Mouse (Mus musculus): ENCODE results near the gene Tbck. TPM values are rescaled to one million over a fixed set of nuclear protein-coding genes. Genes with fewer than 3 reads are reported as not detected.

The Tbck gene
- total and polyA plus RNA-seq, 2 experiments from 2014 or later, result 35.0 to 39.9 TPM

DNA sequence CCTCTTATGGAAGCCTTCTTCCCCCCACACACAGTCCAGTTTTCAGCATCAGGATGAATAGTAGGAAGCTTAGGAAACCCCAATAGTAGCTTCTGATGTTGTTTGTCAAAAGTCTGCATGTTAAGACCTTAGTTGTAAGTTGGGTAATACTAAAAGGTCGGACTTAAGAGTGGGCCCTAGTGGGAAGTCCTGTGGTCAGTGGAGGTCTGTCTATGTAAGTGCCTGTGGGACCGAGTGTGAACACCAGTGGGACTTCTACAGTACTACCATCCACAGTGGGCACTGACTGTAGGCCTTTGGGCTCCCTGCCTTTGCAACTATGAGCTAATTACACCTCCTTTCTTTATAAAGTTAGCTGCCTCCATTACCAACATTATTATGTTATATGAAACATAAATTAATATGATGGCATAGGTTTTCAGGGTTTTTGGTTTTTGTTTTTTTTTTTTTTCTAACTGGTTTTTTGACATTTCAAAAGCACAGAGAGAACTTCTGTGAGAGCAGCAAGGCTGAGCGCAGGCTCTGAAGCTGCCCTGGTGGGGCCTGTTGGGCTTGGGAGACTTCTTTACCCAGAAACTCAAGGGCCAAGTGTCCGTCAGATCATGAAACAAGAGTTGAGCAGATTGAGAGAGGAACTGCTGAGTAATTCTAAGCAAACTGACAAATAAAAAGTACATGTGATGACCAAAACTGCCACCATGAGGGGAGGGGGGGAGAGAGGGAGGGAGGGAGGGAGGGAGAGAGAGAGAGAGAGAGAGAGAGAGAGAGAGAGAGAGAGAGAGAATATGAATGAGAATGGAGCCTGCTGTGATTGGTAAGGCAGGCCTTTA is 131.8 kb downstream of the Tbck start:
- H3K4me3 ChIP-seq (ENCODE audit: low read depth, low read length), result no peak overlapping the region
- DNase-seq (no peak), ATAC-seq (no peak)
- no peaks in the 10 kb centered on the region for H3K9me3 ChIP-seq (ENCODE audit: low read length)
- no peaks in the 10 kb centered on the region for H3K4me1 ChIP-seq (ENCODE audit: insufficient read depth)
- 91% methylated on average over 4 of the region's 4 CpGs for WGBS
- H3K4me2 ChIP-seq (ENCODE audit: low read depth), result no peak overlapping the region
- no peak for TF ChIP-seq CTCF (IDR thresholded peaks at IDR 0.05; ENCODE audit: low read depth)
- no peak overlapping the region for H3K27ac ChIP-seq (ENCODE audit: low read depth, low read length)
- H3K9ac ChIP-seq, result no peak overlapping the region
- H3K36me3 ChIP-seq (ENCODE audit: insufficient read depth), result no peaks in the 10 kb centered on the region
- no peaks in the 10 kb centered on the region for H3K27me3 ChIP-seq (ENCODE audit: insufficient read depth, low read length)

GRCm38 (mm10) chr3:132819408-132819807 is 135.5 kb downstream of the Tbck start:
- WGBS, result 87% methylated on average over 2 of the region's 2 CpGs
- ATAC-seq (no peak), DNase-seq (no peak)
- H3K9ac ChIP-seq, result no peak overlapping the region
- H3K27ac ChIP-seq (ENCODE audit: low read depth, low read length), result no peak overlapping the region
- no peaks in the 10 kb centered on the region for H3K9me3 ChIP-seq (ENCODE audit: low read length)
- H3K4me2 ChIP-seq (ENCODE audit: low read depth), result no peak overlapping the region
- no peaks in the 10 kb centered on the region for H3K36me3 ChIP-seq (ENCODE audit: insufficient read depth)
- H3K4me3 ChIP-seq (ENCODE audit: low read depth, low read length), result no peak overlapping the region
- no peak for TF ChIP-seq CTCF (IDR thresholded peaks at IDR 0.05; ENCODE audit: low read depth)
- no peaks in the 10 kb centered on the region for H3K4me1 ChIP-seq (ENCODE audit: insufficient read depth)
- no peaks in the 10 kb centered on the region for H3K27me3 ChIP-seq (ENCODE audit: insufficient read depth, low read length)

- H3K27ac ChIP-seq (ENCODE audit: low read depth, low read length), result no peak overlapping the region
- H3K27me3 ChIP-seq (ENCODE audit: insufficient read depth, low read length), result no peaks in the 10 kb centered on the region
- ATAC-seq, result no peak
- no peak overlapping the region for H3K9ac ChIP-seq
- no peaks in the 10 kb centered on the region for H3K9me3 ChIP-seq (ENCODE audit: low read length)
- H3K36me3 ChIP-seq (ENCODE audit: insufficient read depth), result peaks cover 6% of the 10 kb centered on the region; the same call in 1 of the 2 replicates
- no peak for DNase-seq
- no peak overlapping the region for H3K4me3 ChIP-seq (ENCODE audit: low read depth, low read length)
- no peak overlapping the region for H3K4me2 ChIP-seq (ENCODE audit: low read depth)
- TF ChIP-seq CTCF (IDR thresholded peaks at IDR 0.05; ENCODE audit: low read depth), result no peak
- 90% methylated on average over 16 of the region's 16 CpGs for WGBS
- H3K4me1 ChIP-seq (ENCODE audit: insufficient read depth), result no peaks in the 10 kb centered on the region
Measured at GRCm38 (mm10) chr3:132831179-132831873, 147.4 kb downstream of the Tbck start.

- DNase-seq (no peak), ATAC-seq (no peak)
- 84% methylated on average over 6 of the region's 6 CpGs for WGBS
- H3K4me3 ChIP-seq (ENCODE audit: low read depth, low read length), result no peak overlapping the region
- H3K4me2 ChIP-seq (ENCODE audit: low read depth), result no peak overlapping the region
- TF ChIP-seq CTCF (IDR thresholded peaks at IDR 0.05; ENCODE audit: low read depth), result no peak
- no peak overlapping the region for H3K27ac ChIP-seq (ENCODE audit: low read depth, low read length)
- no peaks in the 10 kb centered on the region for H3K9me3 ChIP-seq (ENCODE audit: low read length)
- H3K4me1 ChIP-seq (ENCODE audit: insufficient read depth), result no peaks in the 10 kb centered on the region
- peaks cover 33% of the 10 kb centered on the region for H3K36me3 ChIP-seq (ENCODE audit: insufficient read depth)
- no peaks in the 10 kb centered on the region for H3K27me3 ChIP-seq (ENCODE audit: insufficient read depth, low read length)
- H3K9ac ChIP-seq, result no peak overlapping the region
Measured at GRCm38 (mm10) chr3:132835118-132835794, 151.3 kb downstream of the Tbck start.

GRCm38 (mm10) chr3:132837134-132837533 is 153.2 kb downstream of the Tbck start:
- DNase-seq (no peak), ATAC-seq (no peak)
- WGBS, result 89% methylated on average over 4 of the region's 4 CpGs
- H3K4me2 ChIP-seq (ENCODE audit: low read depth), result no peak overlapping the region
- H3K4me1 ChIP-seq (ENCODE audit: insufficient read depth), result no peaks in the 10 kb centered on the region
- no peak overlapping the region for H3K4me3 ChIP-seq (ENCODE audit: low read depth, low read length)
- no peaks in the 10 kb centered on the region for H3K27me3 ChIP-seq (ENCODE audit: insufficient read depth, low read length)
- no peak overlapping the region for H3K27ac ChIP-seq (ENCODE audit: low read depth, low read length)
- H3K9me3 ChIP-seq (ENCODE audit: low read length), result no peaks in the 10 kb centered on the region
- peaks cover 40% of the 10 kb centered on the region for H3K36me3 ChIP-seq (ENCODE audit: insufficient read depth)
- H3K9ac ChIP-seq, result no peak overlapping the region
- TF ChIP-seq CTCF (IDR thresholded peaks at IDR 0.05; ENCODE audit: low read depth), result no peak

DNA sequence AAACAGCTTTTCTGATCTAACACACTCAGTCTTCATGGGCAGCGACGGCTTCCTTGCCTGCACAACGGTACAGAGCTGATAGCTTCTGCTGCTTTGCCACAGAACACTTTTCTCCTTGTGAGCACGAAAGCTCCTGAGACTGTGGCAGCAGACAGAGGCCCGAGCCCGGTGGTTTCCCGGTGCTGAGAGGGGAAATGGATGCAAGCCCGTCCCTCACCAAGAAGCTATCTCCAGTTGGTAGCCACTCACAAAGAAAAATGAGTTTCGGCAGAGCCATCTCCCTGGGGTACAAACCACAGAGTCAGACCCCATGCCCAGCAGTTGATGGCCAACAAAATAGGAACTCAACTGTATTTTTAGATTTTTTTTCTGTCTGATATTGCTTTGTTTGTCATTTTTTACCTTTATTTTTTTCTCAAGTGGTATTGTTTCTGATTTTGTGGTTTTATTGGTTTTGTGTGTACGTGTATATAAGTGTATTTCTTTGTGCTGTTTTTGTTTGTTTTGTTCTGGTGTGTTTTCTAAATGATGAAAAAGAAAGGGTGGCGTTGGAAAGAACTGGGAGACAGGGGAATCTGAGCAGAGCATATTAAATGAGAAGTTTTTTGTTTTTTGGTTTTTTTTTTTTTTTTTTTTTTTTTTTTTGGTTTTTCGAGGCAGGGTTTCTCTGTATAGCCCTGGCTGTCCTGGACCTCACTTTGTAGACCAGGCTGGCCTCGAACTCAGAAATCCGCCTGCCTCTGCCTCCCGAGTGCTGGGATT is 154.9 kb downstream of the Tbck start:
- Histone ChIP-seq H3K9me3 (ENCODE audit: low read length) (no peaks in the 10 kb centered on the region), H3K27me3 (ENCODE audit: insufficient read depth, low read length) (no peaks in the 10 kb centered on the region), H3K36me3 (ENCODE audit: insufficient read depth) (peaks cover 40% of the 10 kb centered on the region), H3K4me2 (ENCODE audit: low read depth) (no peak overlapping the region), H3K27ac (ENCODE audit: low read depth, low read length) (no peak overlapping the region), H3K4me1 (ENCODE audit: insufficient read depth) (no peaks in the 10 kb centered on the region), H3K9ac (no peak overlapping the region), H3K4me3 (ENCODE audit: low read depth, low read length) (no peak overlapping the region)
- DNase-seq (no peak), ATAC-seq (no peak)
- WGBS, result 95% methylated on average over 14 of the region's 15 CpGs
- TF ChIP-seq CTCF (IDR thresholded peaks at IDR 0.05; ENCODE audit: low read depth), result no peak

Measured in forebrain, postnatal 0 days (tissue).